Mouse (Mus musculus): ENCODE data around the gene Olfr1100. TPM values are rescaled to one million over a fixed set of nuclear protein-coding genes. Genes with fewer than 3 reads are reported as not detected.

Gene Olfr1100
- polyA plus RNA-seq (2015; fragmentation: Nextera tagmentation; extraction: Ambion mirVana): not detected in 2 replicates

- Histone ChIP-seq H3K9ac (ENCODE audit: low read length) (no peak within 1 kb of the TSS), H3K9me3 (ENCODE audit: control insufficient read depth, low read length) (no peaks in the 10 kb centered on the region), H3K27ac (replicated peaks) (no peak within 1 kb of the TSS), H3K36me3 (ENCODE audit: control insufficient read depth, insufficient read depth, low read length) (no peaks in the 10 kb centered on the region), H3K4me2 (replicated peaks; ENCODE audit: low read depth) (no peak within 1 kb of the TSS), H3K4me1 (replicated peaks; ENCODE audit: control insufficient read depth, insufficient read depth) (no peaks in the 10 kb centered on the region), H3K27me3 (ENCODE audit: control insufficient read depth, insufficient read depth, low read length) (no peaks in the 10 kb centered on the region), H3K4me3 (ENCODE audit: low read depth, low read length) (no peak within 1 kb of the TSS)
- DNase-seq (ENCODE audit: low spot score): no peak
- WGBS: 68% methylated on average over 3 of the region's 3 CpGs
- TF ChIP-seq CTCF (IDR thresholded peaks at IDR 0.05; ENCODE audit: low read depth) (no peak), EP300 (optimal IDR thresholded peaks at IDR 0.05) (no peak)
- no peak for ATAC-seq (ENCODE audit: low FRiP score, low TSS enrichment)
These were observed at the start of gene Olfr1100 for GRCm38 (mm10) chr2:86979854-86980253. Gene Olfr1100 (minus strand): TSS chr2:86979954.

DNA sequence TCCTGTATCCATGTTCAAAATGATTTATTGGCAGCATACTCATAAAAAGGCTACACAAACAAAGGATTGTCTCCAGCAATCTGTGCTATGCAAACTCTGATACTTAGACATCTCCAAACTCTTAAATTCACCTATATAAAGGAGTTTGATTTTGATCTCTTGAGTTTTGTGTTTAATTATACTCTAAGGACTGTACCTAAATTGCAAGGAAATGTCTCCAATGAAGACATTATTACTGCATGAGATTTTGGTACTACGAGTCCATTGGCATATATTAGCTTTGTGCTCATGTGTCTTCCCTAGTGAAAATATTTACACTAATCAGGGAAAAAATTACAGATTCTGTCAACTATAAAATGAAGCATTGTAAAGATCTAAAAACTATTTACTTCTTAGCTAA, 47.2 kb upstream of the Olfr1100 start, which contains the start of gene Olfr1104:
TSS of gene Olfr1104 (minus strand) at position 101 of the 400 bp plus-strand sequence.
- Histone ChIP-seq H3K27ac (replicated peaks) (no peak within 1 kb of the TSS), H3K9ac (ENCODE audit: low read length) (no peak within 1 kb of the TSS), H3K9me3 (ENCODE audit: control insufficient read depth, low read length) (no peaks in the 10 kb centered on the region), H3K4me1 (replicated peaks; ENCODE audit: control insufficient read depth, insufficient read depth) (no peaks in the 10 kb centered on the region), H3K4me2 (replicated peaks; ENCODE audit: low read depth) (no peak within 1 kb of the TSS), H3K4me3 (ENCODE audit: low read depth, low read length) (no peak within 1 kb of the TSS), H3K36me3 (ENCODE audit: control insufficient read depth, insufficient read depth, low read length) (no peaks in the 10 kb centered on the region), H3K27me3 (ENCODE audit: control insufficient read depth, insufficient read depth, low read length) (no peaks in the 10 kb centered on the region)
- whole genome bisulfite sequencing: 77% methylated on average over 1 of the region's 1 CpGs
- ATAC-seq (ENCODE audit: low FRiP score, low TSS enrichment): no peak
- no peak for DNase-seq (ENCODE audit: low spot score)
- TF ChIP-seq CTCF (IDR thresholded peaks at IDR 0.05; ENCODE audit: low read depth): no peak

DNA sequence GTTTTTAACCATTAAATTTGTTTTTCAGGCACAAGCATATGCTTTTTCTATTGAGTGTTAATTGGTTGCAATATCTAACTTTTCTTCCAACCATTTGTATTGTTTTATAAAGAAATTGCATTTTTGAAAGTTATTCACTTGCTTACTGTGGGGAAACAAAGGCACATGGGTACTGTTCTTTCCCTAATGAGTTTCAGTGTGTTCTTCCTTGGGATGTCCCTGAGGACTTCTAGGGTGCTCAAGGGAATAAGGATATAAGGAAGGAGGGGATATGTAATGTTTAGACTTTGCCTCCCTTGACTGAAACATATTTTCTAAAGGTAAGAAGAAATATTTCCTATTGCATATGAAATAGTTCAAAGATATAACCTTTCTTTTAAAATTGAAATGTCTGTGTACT, 18.3 kb upstream of the Olfr1100 start, which contains the start of gene Olfr1102:
TSS of gene Olfr1102 (plus strand) at position 301 of the 400 bp plus-strand sequence.
- no peak for DNase-seq (ENCODE audit: low spot score)
- no peak for ATAC-seq (ENCODE audit: low FRiP score, low TSS enrichment)
- no peak for TF ChIP-seq EP300 (optimal IDR thresholded peaks at IDR 0.05)
- H3K9ac ChIP-seq (ENCODE audit: low read length): no peak within 1 kb of the TSS
- no peaks in the 10 kb centered on the region for H3K36me3 ChIP-seq (ENCODE audit: control insufficient read depth, insufficient read depth, low read length)
- H3K9me3 ChIP-seq (ENCODE audit: control insufficient read depth, low read length): no peaks in the 10 kb centered on the region
- no peaks in the 10 kb centered on the region for H3K27me3 ChIP-seq (ENCODE audit: control insufficient read depth, insufficient read depth, low read length)
- no peak within 1 kb of the TSS for H3K27ac ChIP-seq (replicated peaks)
- H3K4me3 ChIP-seq (ENCODE audit: low read depth, low read length): no peak within 1 kb of the TSS
- no peaks in the 10 kb centered on the region for H3K4me1 ChIP-seq (replicated peaks; ENCODE audit: control insufficient read depth, insufficient read depth)
- no peak within 1 kb of the TSS for H3K4me2 ChIP-seq (replicated peaks; ENCODE audit: low read depth)

GRCm38 (mm10) chr2:86991121-86991520, 11.4 kb upstream of the Olfr1100 start, which contains the start of gene Olfr1101:
Gene Olfr1101 (minus strand): TSS chr2:86991221.
- H3K4me3 ChIP-seq (ENCODE audit: low read depth, low read length): no peak within 1 kb of the TSS
- H3K4me1 ChIP-seq (replicated peaks; ENCODE audit: control insufficient read depth, insufficient read depth): no peaks in the 10 kb centered on the region
- no peaks in the 10 kb centered on the region for H3K27me3 ChIP-seq (ENCODE audit: control insufficient read depth, insufficient read depth, low read length)
- DNase-seq (ENCODE audit: low spot score): no peak
- no peak within 1 kb of the TSS for H3K27ac ChIP-seq (replicated peaks)
- H3K9ac ChIP-seq (ENCODE audit: low read length): no peak within 1 kb of the TSS
- WGBS: 67% methylated on average over 3 of the region's 3 CpGs
- H3K36me3 ChIP-seq (ENCODE audit: control insufficient read depth, insufficient read depth, low read length): no peaks in the 10 kb centered on the region
- ATAC-seq (ENCODE audit: low FRiP score, low TSS enrichment): no peak
- TF ChIP-seq CTCF (IDR thresholded peaks at IDR 0.05; ENCODE audit: low read depth) (no peak), EP300 (optimal IDR thresholded peaks at IDR 0.05) (no peak)
- no peak within 1 kb of the TSS for H3K4me2 ChIP-seq (replicated peaks; ENCODE audit: low read depth)
- H3K9me3 ChIP-seq (ENCODE audit: control insufficient read depth, low read length): no peaks in the 10 kb centered on the region

DNA sequence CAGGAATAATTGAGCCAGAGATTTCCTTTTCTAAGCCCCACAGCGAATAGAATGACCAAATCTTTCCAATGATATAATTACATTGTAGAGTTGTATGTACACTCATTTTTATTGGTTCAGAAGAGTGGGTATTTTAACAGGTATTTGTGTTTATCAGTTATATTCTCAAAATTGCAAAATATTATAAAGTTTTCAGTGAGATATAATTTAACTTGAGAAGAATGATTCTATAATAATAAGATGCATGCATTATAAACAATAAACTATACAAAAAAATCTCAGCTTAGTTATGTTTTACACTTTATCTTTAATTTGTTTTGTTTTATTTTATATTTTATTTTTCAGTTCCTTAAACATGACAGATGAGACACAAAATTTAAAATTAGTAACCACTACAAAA, 19.2 kb downstream of the Olfr1100 start, which contains the start of gene Olfr1099:
TSS of gene Olfr1099 (minus strand) at position 101 of the 400 bp plus-strand sequence.
- H3K9me3 ChIP-seq (ENCODE audit: control insufficient read depth, low read length): no peaks in the 10 kb centered on the region
- H3K4me3 ChIP-seq (ENCODE audit: low read depth, low read length): no peak within 1 kb of the TSS
- H3K4me1 ChIP-seq (replicated peaks; ENCODE audit: control insufficient read depth, insufficient read depth): no peaks in the 10 kb centered on the region
- H3K4me2 ChIP-seq (replicated peaks; ENCODE audit: low read depth): no peak within 1 kb of the TSS
- ATAC-seq (ENCODE audit: low FRiP score, low TSS enrichment) (no peak), DNase-seq (ENCODE audit: low spot score) (no peak)
- H3K36me3 ChIP-seq (ENCODE audit: control insufficient read depth, insufficient read depth, low read length): no peaks in the 10 kb centered on the region
- no peak within 1 kb of the TSS for H3K27ac ChIP-seq (replicated peaks)
- 77% methylated on average over 1 of the region's 1 CpGs for WGBS
- no peaks in the 10 kb centered on the region for H3K27me3 ChIP-seq (ENCODE audit: control insufficient read depth, insufficient read depth, low read length)
- no peak within 1 kb of the TSS for H3K9ac ChIP-seq (ENCODE audit: low read length)
- TF ChIP-seq CTCF (IDR thresholded peaks at IDR 0.05; ENCODE audit: low read depth): no peak
- TF ChIP-seq EP300 (optimal IDR thresholded peaks at IDR 0.05): no peak

DNA sequence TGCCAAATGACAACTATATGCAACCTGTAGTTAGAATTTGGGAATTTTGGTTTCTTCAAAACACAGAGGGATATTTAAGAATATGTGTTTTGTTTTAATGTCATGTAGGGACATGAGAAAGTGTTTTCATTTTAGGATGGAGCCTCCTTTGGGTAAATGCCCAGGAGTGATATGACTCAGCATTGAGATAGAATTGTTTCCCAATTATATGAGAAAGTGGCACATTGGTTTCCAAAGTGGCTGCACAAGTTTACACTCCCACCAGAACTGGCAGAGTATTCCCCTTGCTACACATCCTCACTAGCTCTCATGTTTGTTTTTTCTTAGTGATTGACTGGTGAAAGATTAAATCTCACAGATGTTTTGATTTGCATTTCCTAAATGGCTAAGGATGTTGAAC, 53.2 kb downstream of the Olfr1100 start:
- no peak overlapping the region for H3K9ac ChIP-seq (ENCODE audit: low read length)
- H3K4me2 ChIP-seq (replicated peaks; ENCODE audit: low read depth): no peak overlapping the region
- TF ChIP-seq EP300 (optimal IDR thresholded peaks at IDR 0.05): no peak
- TF ChIP-seq CTCF (IDR thresholded peaks at IDR 0.05; ENCODE audit: low read depth): no peak
- no peaks in the 10 kb centered on the region for H3K4me1 ChIP-seq (replicated peaks; ENCODE audit: control insufficient read depth, insufficient read depth)
- H3K27ac ChIP-seq (replicated peaks): no peak overlapping the region
- H3K36me3 ChIP-seq (ENCODE audit: control insufficient read depth, insufficient read depth, low read length): no peaks in the 10 kb centered on the region
- no peak for DNase-seq (ENCODE audit: low spot score)
- no peak overlapping the region for H3K4me3 ChIP-seq (ENCODE audit: low read depth, low read length)
- no peaks in the 10 kb centered on the region for H3K27me3 ChIP-seq (ENCODE audit: control insufficient read depth, insufficient read depth, low read length)
- no peaks in the 10 kb centered on the region for H3K9me3 ChIP-seq (ENCODE audit: control insufficient read depth, low read length)
- no peak for ATAC-seq (ENCODE audit: low FRiP score, low TSS enrichment)

Other genes starting within 250 kb of the Olfr1100 start
- not detected in 2 replicates for gene Olfr1089, start 246.3 kb downstream of the Olfr1100 start, polyA plus RNA-seq (2015; fragmentation: Nextera tagmentation; extraction: Ambion mirVana)
- gene Olfr1090, start 221.0 kb downstream of the Olfr1100 start, polyA plus RNA-seq (2015; fragmentation: Nextera tagmentation; extraction: Ambion mirVana): not detected in 2 replicates
- not detected in 2 replicates for gene Olfr1093, start 197.5 kb downstream of the Olfr1100 start, polyA plus RNA-seq (2015; fragmentation: Nextera tagmentation; extraction: Ambion mirVana)
- not detected in 2 replicates for gene Olfr141, start 169.9 kb downstream of the Olfr1100 start, polyA plus RNA-seq (2015; fragmentation: Nextera tagmentation; extraction: Ambion mirVana)
- 0.06 TPM in 1 of 2 replicates, not detected in the other for gene Olfr1094, start 155.3 kb downstream of the Olfr1100 start, polyA plus RNA-seq (2015; fragmentation: Nextera tagmentation; extraction: Ambion mirVana)
- gene Olfr1095, start 128.3 kb downstream of the Olfr1100 start, polyA plus RNA-seq (2015; fragmentation: Nextera tagmentation; extraction: Ambion mirVana): not detected in 2 replicates
- not detected in 2 replicates for gene Gm13723, start 105.2 kb downstream of the Olfr1100 start, polyA plus RNA-seq (2015; fragmentation: Nextera tagmentation; extraction: Ambion mirVana)
- not detected in 2 replicates for gene Olfr1097, start 87.7 kb downstream of the Olfr1100 start, polyA plus RNA-seq (2015; fragmentation: Nextera tagmentation; extraction: Ambion mirVana)
- not detected in 2 replicates for gene Olfr1098, start 55.4 kb downstream of the Olfr1100 start, polyA plus RNA-seq (2015; fragmentation: Nextera tagmentation; extraction: Ambion mirVana)
- not detected in 2 replicates for gene Olfr1099, start 19.3 kb downstream of the Olfr1100 start, polyA plus RNA-seq (2015; fragmentation: Nextera tagmentation; extraction: Ambion mirVana)
- not detected in 2 replicates for gene Olfr1101, start 11.3 kb upstream of the Olfr1100 start, polyA plus RNA-seq (2015; fragmentation: Nextera tagmentation; extraction: Ambion mirVana)
- gene Olfr1102, start 18.4 kb upstream of the Olfr1100 start, polyA plus RNA-seq (2015; fragmentation: Nextera tagmentation; extraction: Ambion mirVana): not detected in 2 replicates
- gene Olfr1104, start 47.1 kb upstream of the Olfr1100 start, polyA plus RNA-seq (2015; fragmentation: Nextera tagmentation; extraction: Ambion mirVana): not detected in 2 replicates
- gene Olfr1105, start 56.6 kb upstream of the Olfr1100 start, polyA plus RNA-seq (2015; fragmentation: Nextera tagmentation; extraction: Ambion mirVana): not detected in 2 replicates
- not detected in 2 replicates for gene Olfr1106, start 72.3 kb upstream of the Olfr1100 start, polyA plus RNA-seq (2015; fragmentation: Nextera tagmentation; extraction: Ambion mirVana)
- not detected in 2 replicates for gene Olfr1107, start 95.9 kb upstream of the Olfr1100 start, polyA plus RNA-seq (2015; fragmentation: Nextera tagmentation; extraction: Ambion mirVana)
- not detected in 2 replicates for gene Olfr1109, start 116.1 kb upstream of the Olfr1100 start, polyA plus RNA-seq (2015; fragmentation: Nextera tagmentation; extraction: Ambion mirVana)
- gene Olfr259, start 134.6 kb upstream of the Olfr1100 start, polyA plus RNA-seq (2015; fragmentation: Nextera tagmentation; extraction: Ambion mirVana): not detected in 2 replicates
- not detected in 2 replicates for gene Olfr1110, start 160.3 kb upstream of the Olfr1100 start, polyA plus RNA-seq (2015; fragmentation: Nextera tagmentation; extraction: Ambion mirVana)
- not detected in 2 replicates for gene Olfr1111, start 172.7 kb upstream of the Olfr1100 start, polyA plus RNA-seq (2015; fragmentation: Nextera tagmentation; extraction: Ambion mirVana)
- not detected in 2 replicates for gene Olfr1112, start 207.8 kb upstream of the Olfr1100 start, polyA plus RNA-seq (2015; fragmentation: Nextera tagmentation; extraction: Ambion mirVana)
- gene Olfr1113, start 229.0 kb upstream of the Olfr1100 start, polyA plus RNA-seq (2015; fragmentation: Nextera tagmentation; extraction: Ambion mirVana): not detected in 2 replicates